Mouse (Mus musculus): Measurements from ENCODE around the gene Prps1.
"Not testable (repeated sequence)": the region's sequence is repeated elsewhere in the genome, so short reads cannot be mapped to it uniquely, and the experiment has no call there.

Prps1 gene

GRCm38 (mm10) chrX:140500306-140500705 is 43.9 kb downstream of the Prps1 start:
- in situ Hi-C loops (cut with MboI), result loop anchor here (5.0 kb wide), 1 partner anchor 37 kb away; no protein-coding TSS in a partner anchor

- in situ Hi-C loops (cut with MboI), result loop anchor here (5.0 kb wide), 1 partner anchor 36 kb away; no protein-coding TSS in a partner anchor
Observed at GRCm38 (mm10) chrX:140501401-140502301, 45.2 kb downstream of the Prps1 start.

DNA sequence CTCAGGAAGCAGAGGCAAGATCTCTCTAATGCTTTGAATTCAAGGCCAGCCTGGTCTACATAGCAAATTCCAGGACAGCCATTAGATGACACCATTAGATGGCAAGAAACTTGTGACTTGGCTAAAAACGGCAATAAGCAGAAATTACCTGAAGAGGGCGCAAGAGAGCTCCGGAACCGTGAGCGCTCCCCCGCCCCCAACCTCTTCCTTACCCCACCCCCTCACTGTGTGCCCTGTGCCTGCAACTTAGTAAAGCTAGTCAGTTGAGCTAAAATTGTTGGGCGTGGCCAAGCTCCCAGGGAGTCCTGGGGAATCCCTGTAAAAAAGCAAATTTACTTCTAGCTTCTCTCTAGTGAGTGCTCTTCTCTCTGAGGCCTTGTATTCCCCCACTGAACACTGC is 47.5 kb downstream of the Prps1 start:
- in situ Hi-C loops (cut with MboI), result loop anchor here (5.0 kb wide), 1 partner anchor 33 kb away; no protein-coding TSS in a partner anchor

DNA sequence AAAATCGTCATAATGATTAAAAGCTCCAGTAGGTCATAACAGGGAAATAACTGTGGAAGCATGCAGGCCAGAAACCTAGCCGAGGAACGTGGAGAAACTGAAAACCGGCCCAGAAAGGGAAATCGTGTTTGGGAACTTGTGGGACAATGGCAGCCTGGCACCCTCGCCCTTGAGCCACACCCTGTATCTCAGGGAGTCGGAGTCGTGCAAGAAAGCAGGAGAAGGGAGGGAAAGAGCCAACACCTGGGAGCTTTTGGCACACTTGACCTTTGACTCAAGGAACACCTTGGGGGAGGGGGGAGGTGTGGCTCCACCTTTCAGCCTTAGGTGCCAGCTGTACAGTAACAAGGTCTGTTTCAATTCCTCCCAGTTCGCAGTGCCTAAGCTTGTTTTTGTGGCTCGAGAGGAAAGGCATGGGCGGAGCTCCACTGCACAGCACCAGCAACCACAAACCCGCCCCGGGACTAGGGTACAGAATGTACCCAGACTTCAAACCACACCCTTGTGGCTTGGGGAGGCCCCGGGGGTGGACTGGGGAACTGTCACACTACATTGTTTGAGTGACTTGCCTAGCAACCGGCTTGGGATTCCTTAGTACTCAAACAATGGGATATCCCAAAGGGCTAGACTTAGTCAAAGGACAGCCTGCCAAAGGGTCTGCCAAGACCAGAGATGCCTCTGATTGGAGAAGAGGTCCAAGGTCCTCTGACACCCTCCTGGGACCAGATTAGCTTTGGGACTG is 49.3 kb downstream of the Prps1 start:
- in situ Hi-C loops (cut with MboI), result no loop called here

- in situ Hi-C loops (cut with MboI), result no loop called here
Observed at GRCm38 (mm10) chrX:140506436-140507180, 50.2 kb downstream of the Prps1 start.

- in situ Hi-C loops (cut with MboI), result no loop called here
Observed at GRCm38 (mm10) chrX:140507377-140507776, 51.0 kb downstream of the Prps1 start.

DNA sequence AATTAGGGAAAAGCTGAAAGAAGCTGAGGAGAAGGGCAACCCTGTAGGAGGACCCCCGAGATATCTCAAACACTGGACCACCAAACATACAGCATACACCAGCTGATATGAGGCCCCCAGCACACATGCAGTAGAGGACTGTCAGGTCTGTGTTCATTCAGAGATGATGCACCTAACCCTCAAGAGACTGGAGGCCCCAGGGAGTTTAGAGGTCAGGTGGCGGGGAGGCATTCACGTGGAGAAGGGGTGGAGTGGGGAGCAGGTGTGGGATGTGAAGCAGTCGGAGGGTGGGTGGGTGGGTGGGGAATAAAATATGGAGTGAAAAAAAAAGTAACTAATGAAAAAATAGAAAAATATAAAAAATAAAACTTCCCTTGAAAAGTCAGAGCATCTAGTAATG is 52.4 kb downstream of the Prps1 start:
- in situ Hi-C loops (cut with MboI), result not testable (repeated sequence)

DNA sequence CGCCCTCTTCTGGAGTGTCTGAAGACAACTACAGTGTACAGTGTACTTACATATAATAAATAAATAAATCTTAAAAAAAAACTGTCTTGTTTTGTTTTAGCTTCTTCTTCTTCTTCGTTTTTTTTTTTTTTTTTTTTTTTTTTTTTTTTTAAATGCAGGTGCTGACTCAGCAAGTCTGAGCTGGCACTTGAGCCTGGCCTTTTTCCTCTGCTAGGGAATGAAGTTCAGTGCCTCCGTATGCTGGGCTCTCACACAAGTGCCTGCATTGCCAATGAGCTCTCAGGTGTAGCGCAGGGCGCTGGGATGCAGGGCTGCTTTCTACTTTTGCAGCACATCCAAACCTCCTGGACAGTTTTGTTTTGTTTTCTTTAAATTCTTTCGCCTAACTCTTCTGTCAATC is 53.4 kb downstream of the Prps1 start:
- in situ Hi-C loops (cut with MboI), result no loop called here

DNA sequence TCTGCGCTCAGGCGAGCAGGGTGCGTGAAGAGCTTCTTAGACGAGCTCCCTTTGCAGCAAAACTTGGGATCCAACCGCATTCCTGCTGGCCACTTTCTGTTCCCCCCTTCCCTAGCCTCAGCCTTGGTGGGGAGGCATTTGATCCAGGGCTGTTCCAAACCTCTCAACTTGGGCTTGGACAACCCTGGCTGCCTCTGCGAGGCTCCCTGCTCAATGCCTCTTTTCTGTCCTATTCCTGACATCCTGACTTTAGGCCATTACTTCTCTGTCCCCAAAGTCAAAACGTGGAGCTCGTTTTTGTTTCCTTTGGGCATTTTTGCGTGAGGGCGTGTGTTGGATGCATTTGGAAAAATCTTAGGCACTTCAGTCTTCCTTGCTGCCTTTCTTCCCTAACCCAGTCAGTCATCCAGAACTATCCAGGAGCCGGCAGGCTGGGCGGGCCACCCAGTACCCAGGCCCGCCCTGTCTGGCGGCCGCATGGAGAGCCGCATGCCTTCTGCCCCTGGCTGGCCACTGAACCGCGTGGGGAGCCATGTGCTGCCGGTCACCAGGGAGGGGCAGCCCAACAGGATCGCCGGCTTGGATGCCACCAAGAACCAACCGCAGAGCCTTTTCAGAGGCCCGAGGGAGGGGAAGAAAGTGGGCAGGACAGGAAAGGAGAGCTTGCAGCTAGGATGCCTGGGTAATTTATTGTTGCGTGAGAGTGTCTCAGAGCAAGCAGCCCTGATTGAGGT is 54.5 kb downstream of the Prps1 start:
- in situ Hi-C loops (cut with MboI), result no loop called here

GRCm38 (mm10) chrX:140511687-140512651 is 55.6 kb downstream of the Prps1 start:
- in situ Hi-C loops (cut with MboI), result no loop called here

GRCm38 (mm10) chrX:140513379-140513778 is 57.0 kb downstream of the Prps1 start:
- in situ Hi-C loops (cut with MboI), result no loop called here

GRCm38 (mm10) chrX:140518351-140518750 is 61.9 kb downstream of the Prps1 start:
- in situ Hi-C loops (cut with MboI), result no loop called here

- in situ Hi-C loops (cut with MboI), result no loop called here
Observed at GRCm38 (mm10) chrX:140520146-140521102, 64.0 kb downstream of the Prps1 start.

DNA sequence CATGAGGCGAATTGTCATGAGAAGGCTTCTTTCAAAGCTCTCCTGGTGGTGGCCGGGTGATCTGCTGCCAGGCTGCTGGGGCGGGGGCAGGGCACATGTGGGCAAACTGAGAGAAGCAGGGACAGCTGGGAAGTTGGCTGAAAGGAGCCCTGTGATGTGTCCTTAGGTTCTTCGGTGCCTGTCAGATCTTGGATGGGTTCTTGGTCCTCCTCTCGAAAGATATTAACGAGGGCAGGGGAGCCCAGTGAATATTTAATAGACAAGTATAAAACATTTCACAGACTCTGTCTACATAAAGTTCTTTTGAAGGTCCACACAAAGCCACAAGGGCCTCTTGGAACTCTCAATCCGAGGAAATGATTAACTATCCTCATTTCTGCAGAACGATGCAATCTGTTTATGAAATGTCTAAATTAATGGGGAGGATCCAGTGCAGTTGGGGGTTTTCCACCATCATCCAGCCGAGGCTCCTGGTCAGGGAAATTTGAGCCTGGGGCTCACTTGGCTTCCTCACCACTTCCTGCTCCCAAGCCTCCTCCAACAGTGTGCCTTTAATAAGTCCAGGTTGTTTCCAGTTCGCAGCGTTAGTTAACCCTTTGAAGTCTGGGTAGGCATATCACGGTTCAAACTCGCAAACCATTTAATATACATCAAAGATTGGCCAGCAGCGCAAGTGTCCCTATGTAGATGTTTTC is 65.8 kb downstream of the Prps1 start:
- in situ Hi-C loops (cut with MboI), result no loop called here

GRCm38 (mm10) chrX:140524231-140524630 is 67.8 kb downstream of the Prps1 start:
- in situ Hi-C loops (cut with MboI), result no loop called here
